Mouse (Mus musculus): Measurements from ENCODE around the gene Cdkn3.

DNA sequence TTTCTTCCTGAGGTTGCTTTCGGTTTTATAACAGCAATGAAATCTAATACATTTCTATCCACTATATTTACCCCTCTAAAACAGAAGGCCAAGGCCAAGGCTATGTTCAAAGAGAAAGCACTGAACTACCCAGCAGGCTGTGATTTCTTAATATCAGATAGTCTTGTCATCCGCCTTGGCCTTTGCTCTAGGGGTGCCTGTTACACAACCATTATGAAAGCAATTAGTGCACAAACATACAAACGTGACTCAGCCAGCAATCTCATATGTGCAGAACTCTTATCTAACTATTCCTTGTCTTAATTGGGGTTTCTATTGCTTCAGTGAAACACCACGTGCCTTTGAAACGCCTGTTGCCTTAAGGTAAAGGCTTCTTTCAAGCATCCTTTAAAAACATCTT, 33.8 kb downstream of the Cdkn3 start:
- TF ChIP-seq POLR2A (IDR thresholded peaks at IDR 0.05; ENCODE audit: control insufficient read depth, low read depth, low read length) (no peak), CTCF (IDR thresholded peaks at IDR 0.05; ENCODE audit: control insufficient read depth, insufficient read depth, insufficient replicate concordance, low read depth, low read length) (no peak)
